Mouse (Mus musculus): Measurements from ENCODE around the gene Qrsl1. TPM values are rescaled to one million over a fixed set of nuclear protein-coding genes. Genes with fewer than 3 reads are reported as not detected.
A peak's percentile ranks its signal among the peaks of the same experiment; 100 is the strongest.
"Not testable (repeated sequence)": the region's sequence is repeated elsewhere in the genome, so short reads cannot be mapped to it uniquely, and the experiment has no call there.

The Qrsl1 gene
- polyA plus RNA-seq (2016; fragmentation: Nextera tagmentation; extraction: Ambion mirVana) = 26.1 and 26.3 TPM in 2 replicates

DNA sequence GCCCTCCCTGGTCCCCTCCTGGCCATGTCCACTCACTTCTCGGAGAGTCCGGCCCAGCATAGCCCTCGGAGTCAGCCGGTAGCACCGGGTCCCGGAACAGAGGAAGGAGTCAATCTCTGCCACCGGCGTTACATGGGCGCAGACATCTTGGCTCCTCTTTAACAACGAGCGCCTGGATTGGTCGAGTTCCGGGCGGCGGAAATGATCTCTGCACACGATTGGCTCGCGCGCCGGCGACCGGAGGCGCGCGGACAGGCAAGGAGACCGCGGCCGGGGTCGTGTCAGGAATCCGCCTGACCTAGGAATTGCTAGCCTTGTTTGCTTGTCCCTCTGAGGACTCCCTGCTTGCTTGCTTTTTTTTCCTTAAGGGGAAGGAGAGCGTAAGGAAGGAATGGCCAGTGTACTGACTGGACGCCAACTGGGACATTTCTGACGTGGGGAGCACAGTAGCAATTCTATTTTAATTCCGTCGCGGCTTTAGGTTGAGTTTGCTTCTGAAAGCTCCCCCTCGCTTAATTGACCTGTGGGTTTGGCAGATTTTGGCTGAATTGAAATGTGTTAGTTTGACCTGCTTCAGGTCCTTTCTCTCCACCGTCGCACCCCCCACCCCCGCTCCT is at the start of gene Qrsl1, which contains the start of gene Rtn4ip1:
Gene Qrsl1 (minus strand): TSS at position 168 of the 617 bp plus-strand sequence.
Gene Rtn4ip1 (plus strand): TSS at position 230 of the 617 bp plus-strand sequence.
- DNase-seq (ENCODE audit: low spot score) = peak; percentile 96
- Histone ChIP-seq H3K9me3 (replicated peaks) (no peaks in the 10 kb centered on the region), H3K4me1 (peaks cover 22% of the 10 kb centered on the region), H3K4me3 (peak within 1 kb of the TSS; percentile 86), H3K36me3 (peaks cover 19% of the 10 kb centered on the region; the same call in 1 of the 2 replicates), H3K27me3 (ENCODE audit: low read depth, poor library complexity, severe bottlenecking) (no peaks in the 10 kb centered on the region), H3K27ac (replicated peaks) (peak within 1 kb of the TSS; percentile 93)
- WGBS = under 1% methylated on average over 40 of the region's 40 CpGs

DNA sequence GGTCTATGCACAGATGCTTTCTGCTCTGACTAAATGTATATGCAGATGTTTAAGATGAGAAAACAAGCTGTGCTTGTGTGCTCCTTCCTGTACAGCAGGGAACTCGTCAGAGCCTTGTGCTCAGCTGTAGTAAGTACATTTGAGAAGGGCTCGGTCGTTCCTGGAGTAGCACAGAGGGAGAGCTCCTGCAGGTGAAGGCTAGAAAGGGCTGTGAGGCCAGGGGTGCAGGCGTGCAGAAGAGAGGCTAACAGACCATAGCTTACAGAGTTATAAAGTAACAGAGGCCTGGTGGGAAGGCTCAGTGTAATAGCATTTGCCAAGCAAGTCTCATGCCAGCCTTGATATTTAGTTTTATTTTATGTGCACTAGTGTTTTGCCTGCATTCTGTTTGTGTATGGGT is 43.9 kb upstream of the Qrsl1 start:
- Histone ChIP-seq H3K27me3 (ENCODE audit: low read depth, poor library complexity, severe bottlenecking) (no peaks in the 10 kb centered on the region), H3K4me3 (no peak overlapping the region), H3K9me3 (replicated peaks) (no peaks in the 10 kb centered on the region), H3K27ac (replicated peaks) (no peak overlapping the region), H3K36me3 (peaks cover 19% of the 10 kb centered on the region), H3K4me1 (peaks cover 29% of the 10 kb centered on the region)
- no peak for DNase-seq (ENCODE audit: low spot score)
- 83% methylated on average over 4 of the region's 4 CpGs for WGBS

DNA sequence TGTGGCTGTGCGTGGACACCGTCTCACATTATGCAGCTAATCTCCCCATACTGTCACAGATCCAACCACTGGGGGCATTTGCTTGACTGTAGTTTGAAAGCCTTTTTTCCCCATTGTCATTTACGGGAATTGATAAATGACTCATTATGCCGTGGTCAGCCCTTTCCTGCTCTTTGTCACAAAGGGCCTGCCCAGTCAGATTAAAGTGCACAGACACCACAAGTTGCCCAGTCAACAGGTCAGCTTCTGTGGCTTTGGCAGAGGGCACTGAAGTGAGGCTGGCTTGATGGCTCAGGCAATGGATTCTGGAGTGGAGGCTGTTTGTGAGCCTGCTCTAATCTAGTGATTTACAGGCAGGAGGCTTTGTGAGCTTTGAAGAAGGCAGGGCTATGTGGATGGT is 42.2 kb upstream of the Qrsl1 start:
- Histone ChIP-seq H3K27ac (replicated peaks) (peak overlapping the region; percentile 61), H3K9me3 (replicated peaks) (no peaks in the 10 kb centered on the region), H3K27me3 (ENCODE audit: low read depth, poor library complexity, severe bottlenecking) (no peaks in the 10 kb centered on the region), H3K36me3 (peaks cover 20% of the 10 kb centered on the region), H3K4me1 (peaks cover 29% of the 10 kb centered on the region), H3K4me3 (no peak overlapping the region)
- no peak for DNase-seq (ENCODE audit: low spot score)
- 54% methylated on average over 4 of the region's 4 CpGs for WGBS

DNA sequence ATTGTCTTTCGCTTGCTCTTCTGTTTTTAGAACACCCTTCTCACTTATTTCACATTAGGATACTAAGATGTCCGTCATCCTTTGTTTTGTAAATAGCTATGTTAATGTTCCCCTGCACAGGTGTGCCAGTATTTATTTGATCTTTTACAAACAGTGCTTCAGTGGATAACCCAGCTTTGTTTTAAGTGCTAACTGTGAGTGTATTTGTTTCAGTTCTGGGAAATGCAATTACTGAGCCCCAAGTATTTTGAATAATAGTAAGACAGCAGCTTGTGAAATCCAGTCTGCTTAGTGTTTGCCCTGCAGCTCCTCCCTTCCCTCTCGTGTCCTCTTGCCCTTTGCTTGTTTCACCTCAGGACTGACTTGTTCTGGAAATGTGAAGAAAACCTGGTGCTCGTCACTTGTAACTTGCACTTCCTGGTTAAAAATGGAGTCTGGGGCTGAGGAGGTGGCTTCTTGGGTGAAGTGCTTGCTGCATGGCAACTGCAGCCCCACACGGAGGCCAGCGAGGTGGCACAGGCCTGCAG is 37.7 kb upstream of the Qrsl1 start:
- DNase-seq (ENCODE audit: low spot score) = no peak
- 78% methylated on average over 6 of the region's 6 CpGs for WGBS
- no peak overlapping the region for H3K27ac ChIP-seq (replicated peaks)
- no peaks in the 10 kb centered on the region for H3K27me3 ChIP-seq (ENCODE audit: low read depth, poor library complexity, severe bottlenecking)
- H3K4me3 ChIP-seq = no peak overlapping the region
- H3K36me3 ChIP-seq = peaks cover 21% of the 10 kb centered on the region
- no peaks in the 10 kb centered on the region for H3K9me3 ChIP-seq (replicated peaks)
- peaks cover 25% of the 10 kb centered on the region for H3K4me1 ChIP-seq

DNA sequence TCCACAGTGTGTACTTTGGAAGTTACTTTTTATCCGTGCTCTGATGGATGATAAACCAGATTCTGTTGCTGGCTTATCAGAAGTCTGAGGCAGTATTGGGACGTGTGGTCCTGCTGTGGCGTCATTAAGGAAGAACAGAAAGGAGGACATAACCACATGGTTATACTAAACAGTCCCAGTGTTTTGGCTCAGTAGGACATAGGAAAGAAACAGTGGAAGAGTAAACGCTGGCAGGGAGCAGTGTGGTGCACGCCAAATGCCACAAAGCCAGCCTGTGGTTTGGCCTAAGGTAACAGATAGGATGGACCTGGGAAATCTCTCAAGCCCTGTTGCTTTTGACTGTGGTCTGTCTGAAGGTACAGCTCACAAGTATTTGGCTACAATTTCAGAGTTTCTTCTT is 27.1 kb upstream of the Qrsl1 start:
- no peak for DNase-seq (ENCODE audit: low spot score)
- Histone ChIP-seq H3K9me3 (replicated peaks) (no peaks in the 10 kb centered on the region), H3K4me1 (no peaks in the 10 kb centered on the region), H3K4me3 (no peak overlapping the region), H3K36me3 (peaks cover 54% of the 10 kb centered on the region), H3K27me3 (ENCODE audit: low read depth, poor library complexity, severe bottlenecking) (no peaks in the 10 kb centered on the region), H3K27ac (replicated peaks) (no peak overlapping the region)
- 85% methylated on average over 5 of the region's 5 CpGs for WGBS

DNA sequence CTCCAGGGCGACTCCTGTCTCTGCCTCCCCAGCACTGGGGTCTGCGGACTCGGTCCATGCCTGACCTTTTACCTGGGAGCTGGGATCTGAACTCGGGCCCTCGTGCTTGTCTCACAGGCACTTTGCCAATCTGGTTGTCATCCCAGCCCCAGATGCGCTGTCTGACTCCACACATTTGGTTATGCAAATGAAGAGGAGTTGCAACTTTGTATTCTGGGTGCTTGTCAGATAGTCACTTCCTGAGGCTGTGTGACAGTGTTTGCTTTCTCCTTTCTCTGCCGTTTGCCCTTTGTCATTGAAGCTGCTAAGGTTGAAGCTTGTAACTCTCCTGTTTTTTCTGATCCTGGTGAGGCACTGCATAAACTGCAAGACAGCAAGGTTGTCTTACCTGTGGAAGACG is 26.2 kb upstream of the Qrsl1 start:
- H3K4me1 ChIP-seq = no peaks in the 10 kb centered on the region
- H3K27ac ChIP-seq (replicated peaks) = no peak overlapping the region
- 84% methylated on average over 8 of the region's 8 CpGs for WGBS
- no peaks in the 10 kb centered on the region for H3K9me3 ChIP-seq (replicated peaks)
- peaks cover 52% of the 10 kb centered on the region for H3K36me3 ChIP-seq
- no peak for DNase-seq (ENCODE audit: low spot score)
- no peak overlapping the region for H3K4me3 ChIP-seq
- H3K27me3 ChIP-seq (ENCODE audit: low read depth, poor library complexity, severe bottlenecking) = no peaks in the 10 kb centered on the region

DNA sequence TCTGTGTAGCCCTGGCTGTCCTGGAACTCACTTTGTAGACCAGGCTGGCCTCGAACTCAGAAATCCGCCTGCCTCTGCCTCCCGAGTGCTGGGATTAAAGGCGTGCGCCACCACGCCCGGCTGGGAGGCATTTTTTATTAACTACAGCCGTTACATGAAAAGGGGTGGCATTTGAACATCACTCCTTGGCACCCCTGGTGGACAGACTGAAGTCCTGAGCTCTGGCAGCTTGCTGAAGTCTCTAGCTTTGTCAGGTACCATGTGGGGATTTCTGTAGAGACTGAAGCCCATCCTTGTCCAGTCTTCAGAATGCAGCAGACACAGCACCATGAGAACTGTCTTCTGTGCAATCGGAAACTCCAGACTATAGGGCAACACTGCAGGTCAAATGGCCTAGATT is 24.2 kb upstream of the Qrsl1 start:
- peaks cover 48% of the 10 kb centered on the region for H3K36me3 ChIP-seq
- H3K27ac ChIP-seq (replicated peaks); H3K27me3 ChIP-seq (ENCODE audit: low read depth, poor library complexity, severe bottlenecking); H3K4me3 ChIP-seq; H3K9me3 ChIP-seq (replicated peaks); H3K4me1 ChIP-seq; DNase-seq (ENCODE audit: low spot score): not testable (repeated sequence)
- 92% methylated on average over 9 of the region's 9 CpGs for WGBS

DNA sequence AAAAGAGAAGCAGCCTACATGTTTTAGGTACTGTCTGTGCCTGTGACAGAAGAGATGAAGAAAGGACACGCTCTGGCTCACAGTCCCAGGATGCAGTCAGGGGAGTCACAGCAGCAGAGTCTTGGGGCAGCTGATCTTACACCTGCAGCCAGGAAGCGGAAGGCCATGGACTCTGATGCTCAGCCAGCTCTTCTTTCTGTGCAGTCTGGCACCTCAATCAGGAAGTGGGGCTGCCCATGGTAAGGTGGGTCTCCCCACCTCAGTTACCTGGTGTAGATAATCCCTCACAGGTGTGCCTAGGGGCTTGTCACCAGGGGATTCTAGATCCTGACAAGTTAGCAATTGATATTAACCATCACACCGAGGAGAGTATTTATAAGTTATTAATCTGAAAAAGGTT is 21.6 kb upstream of the Qrsl1 start:
- no peak for DNase-seq (ENCODE audit: low spot score)
- WGBS = 98% methylated on average over 3 of the region's 3 CpGs
- Histone ChIP-seq H3K36me3 (peaks cover 32% of the 10 kb centered on the region), H3K27ac (replicated peaks) (no peak overlapping the region), H3K9me3 (replicated peaks) (no peaks in the 10 kb centered on the region), H3K4me3 (no peak overlapping the region), H3K27me3 (ENCODE audit: low read depth, poor library complexity, severe bottlenecking) (no peaks in the 10 kb centered on the region), H3K4me1 (no peaks in the 10 kb centered on the region)

DNA sequence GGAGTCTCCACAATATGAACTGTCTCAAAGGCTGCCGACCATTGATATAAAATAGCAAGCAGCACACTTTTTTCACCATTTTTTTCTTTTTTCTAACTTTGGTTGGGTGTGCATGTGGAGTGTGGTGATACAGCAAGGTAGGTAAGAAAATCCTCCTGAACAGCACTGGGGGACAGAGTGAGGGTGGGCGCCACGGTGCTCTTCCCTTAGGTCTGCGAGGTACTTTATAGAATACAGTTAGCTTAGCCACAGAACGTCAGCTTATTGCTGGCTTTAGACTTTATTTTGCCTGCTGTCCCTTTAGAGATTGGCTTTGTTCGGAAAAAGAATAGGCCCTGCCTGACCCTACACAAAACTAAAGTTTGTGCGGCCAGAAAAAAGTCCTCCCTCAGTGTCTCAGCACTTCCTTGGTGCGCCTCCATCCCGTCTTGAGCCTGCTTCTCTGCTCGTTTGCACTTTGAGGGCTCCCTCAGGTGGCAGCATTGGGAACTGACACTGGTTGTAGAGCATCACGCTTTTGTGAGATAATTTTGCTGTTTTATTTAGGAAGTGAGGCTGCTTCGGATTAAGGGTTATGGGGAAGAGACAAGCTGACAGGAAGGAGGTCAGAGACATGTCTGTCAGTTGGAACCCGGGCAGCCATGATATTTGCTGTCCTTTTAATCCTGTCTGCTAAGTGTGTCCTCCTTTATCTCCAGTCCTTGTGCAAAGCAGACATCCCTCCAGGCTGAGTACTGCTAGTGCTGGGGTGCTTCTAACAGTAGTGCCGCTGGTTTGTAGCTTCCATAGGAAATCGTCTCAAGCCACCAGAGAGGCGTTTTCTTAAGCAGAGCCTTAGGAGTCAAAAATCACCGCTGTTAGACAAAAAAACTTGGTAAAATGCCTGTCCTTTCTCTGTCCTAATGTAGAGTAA is 17.4 kb upstream of the Qrsl1 start:
- H3K4me3 ChIP-seq = no peak overlapping the region
- no peaks in the 10 kb centered on the region for H3K4me1 ChIP-seq
- H3K27ac ChIP-seq (replicated peaks) = no peak overlapping the region
- DNase-seq (ENCODE audit: low spot score) = peak; percentile 80
- H3K9me3 ChIP-seq (replicated peaks) = no peaks in the 10 kb centered on the region
- 42% methylated on average over 17 of the region's 17 CpGs for WGBS
- H3K36me3 ChIP-seq = peaks cover 26% of the 10 kb centered on the region
- H3K27me3 ChIP-seq (ENCODE audit: low read depth, poor library complexity, severe bottlenecking) = no peaks in the 10 kb centered on the region

DNA sequence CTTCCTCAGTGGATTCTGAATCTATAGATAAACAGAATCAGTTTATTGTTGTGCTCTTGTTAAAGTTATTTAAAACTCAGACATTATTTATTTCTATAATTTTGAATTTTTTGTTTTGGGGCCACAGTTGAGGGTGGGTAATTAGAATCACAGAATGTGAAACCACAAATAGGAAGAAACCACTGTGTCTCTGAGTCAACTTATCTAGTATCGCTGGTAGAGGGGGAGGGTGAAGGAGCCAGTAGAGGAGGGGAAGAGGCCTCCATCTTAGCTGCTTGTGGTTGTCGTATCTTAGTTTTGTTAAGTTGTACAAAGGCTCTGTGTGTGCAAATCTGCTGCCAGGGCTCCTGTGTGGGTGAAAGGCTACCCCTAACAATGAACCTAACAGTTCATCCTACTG is 15.2 kb upstream of the Qrsl1 start:
- WGBS = 88% methylated on average over 2 of the region's 2 CpGs
- Histone ChIP-seq H3K27me3 (ENCODE audit: low read depth, poor library complexity, severe bottlenecking) (no peaks in the 10 kb centered on the region), H3K36me3 (peaks cover 15% of the 10 kb centered on the region; the same call in 1 of the 2 replicates), H3K9me3 (replicated peaks) (no peaks in the 10 kb centered on the region), H3K27ac (replicated peaks) (no peak overlapping the region), H3K4me3 (no peak overlapping the region), H3K4me1 (no peaks in the 10 kb centered on the region)
- no peak for DNase-seq (ENCODE audit: low spot score)

DNA sequence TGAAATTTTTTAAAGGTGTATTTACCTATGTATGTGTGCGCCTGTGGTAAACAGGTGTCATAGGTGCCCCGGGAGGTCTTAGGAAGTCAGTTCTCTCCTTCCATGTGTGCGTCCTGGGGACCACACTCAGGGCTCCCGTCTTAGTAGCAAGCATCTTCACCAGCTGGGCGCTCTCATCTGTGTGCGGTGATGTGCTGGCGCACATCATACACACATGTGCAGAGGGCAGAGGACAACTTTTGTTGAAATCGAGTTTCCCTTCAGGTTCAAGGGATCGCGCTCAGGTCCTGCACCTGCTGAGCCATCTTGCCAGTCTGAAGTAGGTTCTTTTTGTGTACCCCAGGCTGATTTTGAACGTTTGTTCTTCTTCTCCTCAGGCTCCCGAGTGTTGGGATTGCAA is 14.6 kb upstream of the Qrsl1 start:
- Histone ChIP-seq H3K27me3 (ENCODE audit: low read depth, poor library complexity, severe bottlenecking) (no peaks in the 10 kb centered on the region), H3K4me3 (no peak overlapping the region), H3K27ac (replicated peaks) (no peak overlapping the region), H3K36me3 (peaks cover 13% of the 10 kb centered on the region; the same call in 1 of the 2 replicates), H3K4me1 (no peaks in the 10 kb centered on the region), H3K9me3 (replicated peaks) (no peaks in the 10 kb centered on the region)
- 86% methylated on average over 12 of the region's 12 CpGs for WGBS
- DNase-seq (ENCODE audit: low spot score) = no peak

DNA sequence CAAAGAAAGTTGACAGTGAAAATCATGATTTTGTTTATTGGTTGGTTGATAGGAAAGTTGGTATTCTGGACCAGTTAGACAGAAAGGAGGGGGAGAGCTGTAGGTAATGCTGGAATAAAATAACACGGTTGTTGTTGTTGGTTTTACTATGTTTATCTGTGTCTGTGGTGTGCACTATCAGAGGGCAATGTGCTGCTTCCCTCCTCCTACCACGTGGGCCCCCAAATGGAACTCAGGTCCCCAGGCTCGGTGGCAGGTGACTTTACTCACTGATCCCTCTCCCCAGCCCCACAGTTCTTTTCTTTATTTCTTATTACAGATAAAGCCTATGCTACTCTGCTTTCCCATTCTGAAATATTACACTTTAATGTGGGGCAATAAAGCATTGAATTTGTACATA is 10.7 kb upstream of the Qrsl1 start:
- H3K27me3 ChIP-seq (ENCODE audit: low read depth, poor library complexity, severe bottlenecking) = no peaks in the 10 kb centered on the region
- no peaks in the 10 kb centered on the region for H3K4me1 ChIP-seq
- H3K4me3 ChIP-seq = no peak overlapping the region
- H3K27ac ChIP-seq (replicated peaks) = no peak overlapping the region
- no peaks in the 10 kb centered on the region for H3K9me3 ChIP-seq (replicated peaks)
- WGBS = 86% methylated on average over 3 of the region's 3 CpGs
- no peak for DNase-seq (ENCODE audit: low spot score)
- H3K36me3 ChIP-seq = peaks cover 13% of the 10 kb centered on the region

DNA sequence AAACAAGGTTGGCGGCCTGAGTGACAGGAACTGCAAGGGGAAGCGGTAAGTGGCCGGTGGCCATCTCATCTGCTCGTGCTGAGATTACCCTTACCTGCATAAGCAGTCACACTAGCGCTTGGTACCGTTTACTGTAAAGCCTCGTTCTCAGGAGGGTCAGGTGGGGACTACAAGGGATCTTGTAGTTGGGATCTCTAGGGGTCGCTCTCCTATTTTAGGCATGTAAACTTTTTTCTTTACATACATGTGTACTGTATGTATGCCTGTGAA is 9.3 kb upstream of the Qrsl1 start:
- no peaks in the 10 kb centered on the region for H3K4me1 ChIP-seq
- no peak overlapping the region for H3K4me3 ChIP-seq
- WGBS = 96% methylated on average over 8 of the region's 8 CpGs
- DNase-seq (ENCODE audit: low spot score) = no peak
- no peaks in the 10 kb centered on the region for H3K27me3 ChIP-seq (ENCODE audit: low read depth, poor library complexity, severe bottlenecking)
- H3K27ac ChIP-seq (replicated peaks) = no peak overlapping the region
- H3K36me3 ChIP-seq = peaks cover 13% of the 10 kb centered on the region
- no peaks in the 10 kb centered on the region for H3K9me3 ChIP-seq (replicated peaks)
